Mouse (Mus musculus) CH12.LX (cell line): ENCODE results near the gene Pth1r.

Experiments
- CTCF ChIP-seq, 2 experiments: IDR thresholded peaks in 1 of 2; conservative IDR thresholded peaks in 1 of 2; 2 replicates each; pipeline ENCODE4 v1.5.1; 2011 to 2012; ENCODE audit warnings: low read depth in 2 of 2, low read length in 2 of 2, improper control_type of control experiment in 1 of 2, inconsistent platforms in 1 of 2, mild to moderate bottlenecking in 1 of 2, moderate library complexity in 1 of 2
- ELF1 ChIP-seq: IDR thresholded peaks from 2 replicates; pipeline ENCODE4 v1.6.1; 2014; ENCODE audit warnings: low read depth, mild to moderate bottlenecking, inconsistent platforms, low read length, improper control_type of control experiment
- EP300 ChIP-seq: IDR thresholded peaks from 2 replicates; pipeline ENCODE4 v1.6.1; 2011; ENCODE audit warnings: low read length, improper control_type of control experiment
- KAT2A ChIP-seq: IDR thresholded peaks from 2 replicates; pipeline ENCODE4 v1.6.1; 2012; ENCODE audit warnings: low read length, improper control_type of control experiment, inconsistent platforms; ENCODE audit not compliant: insufficient replicate concordance
- MAFK ChIP-seq: IDR thresholded peaks from 2 replicates; pipeline ENCODE4 v1.6.1; 2011; ENCODE audit warnings: low read length, improper control_type of control experiment; ENCODE audit not compliant: insufficient replicate concordance
- MAX ChIP-seq: IDR thresholded peaks from 2 replicates; pipeline ENCODE4 v1.6.1; 2011; ENCODE audit warnings: low read length, improper control_type of control experiment
- POLR2A ChIP-seq: IDR thresholded peaks from 2 replicates; pipeline ENCODE4 v1.6.1; 2011; ENCODE audit warnings: low read depth, mild to moderate bottlenecking, improper control_type of control experiment, low read length
- POLR2AphosphoS2 ChIP-seq: IDR thresholded peaks from 2 replicates; pipeline ENCODE4 v1.6.1; 2011; ENCODE audit warnings: low read depth, low read length, improper control_type of control experiment
- RCOR1 ChIP-seq: conservative IDR thresholded peaks from 2 replicates; pipeline ENCODE4 v1.6.1; 2012; ENCODE audit warnings: low read depth, mild to moderate bottlenecking, inconsistent platforms, low read length, improper control_type of control experiment
- TCF12 ChIP-seq: IDR thresholded peaks from 2 replicates; pipeline ENCODE4 v1.6.1; 2014; ENCODE audit warnings: low read depth, mild to moderate bottlenecking, inconsistent platforms, low read length, improper control_type of control experiment
- USF1 ChIP-seq: IDR thresholded peaks from 2 replicates; pipeline ENCODE4 v1.6.1; 2014; ENCODE audit warnings: low read depth, mild to moderate bottlenecking, inconsistent platforms, low read length, improper control_type of control experiment
- ZC3H11A ChIP-seq: IDR thresholded peaks from 2 replicates; pipeline ENCODE4 v1.6.1; 2012; ENCODE audit warnings: low read depth, mild to moderate bottlenecking, inconsistent platforms, low read length, improper control_type of control experiment
- ZNF384 ChIP-seq: IDR thresholded peaks from 2 replicates; pipeline ENCODE4 v1.6.1; 2012; ENCODE audit warnings: low read depth, low read length, improper control_type of control experiment, inconsistent platforms

DNA sequence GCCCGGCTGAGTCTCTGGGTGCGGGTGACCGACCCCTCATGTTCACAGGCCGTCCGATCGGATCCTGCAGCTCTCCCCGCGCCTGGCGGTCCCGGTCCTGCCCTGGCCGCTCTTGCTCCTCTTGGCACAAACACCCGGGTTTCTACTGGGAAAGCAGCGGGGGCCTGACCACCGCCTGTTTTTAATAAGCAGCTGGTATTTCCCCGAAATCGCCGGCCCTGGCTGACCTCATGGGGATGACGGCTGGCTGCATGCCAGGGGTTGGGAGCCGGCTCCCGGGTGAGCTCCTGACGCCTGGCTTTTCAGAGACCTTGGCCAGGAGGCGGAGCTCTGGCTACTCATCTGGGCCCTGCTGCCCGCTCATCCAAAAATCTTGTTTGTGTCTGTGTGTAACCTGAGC lies 34.8 kb upstream of the Pth1r start:
- TF ChIP-seq ZC3H11A: no peak
- TF ChIP-seq CTCF (conservative IDR thresholded peaks at IDR 0.05 in 1 of 2, IDR thresholded peaks at IDR 0.05 in 1 of 2; ENCODE audit: low read depth in 2 of 2, low read length in 2 of 2): no peak
- TF ChIP-seq MAFK: no peak
- no peak for TF ChIP-seq ELF1
- no peak for TF ChIP-seq USF1
- no peak for TF ChIP-seq POLR2A
- no peak for TF ChIP-seq MAX
- no peak for TF ChIP-seq KAT2A
- TF ChIP-seq TCF12: no peak
- no peak for TF ChIP-seq RCOR1
- TF ChIP-seq POLR2AphosphoS2: no peak
- no peak for TF ChIP-seq EP300
- no peak for TF ChIP-seq ZNF384
